Mouse (Mus musculus): ENCODE measurements around the gene Cdc26. TPM values are rescaled to one million over a fixed set of nuclear protein-coding genes. Genes with fewer than 3 reads are reported as not detected.

The Cdc26 gene
- total RNA-seq, 2 experiments from 2014 or later: 53.5 to 59.4 TPM

DNA sequence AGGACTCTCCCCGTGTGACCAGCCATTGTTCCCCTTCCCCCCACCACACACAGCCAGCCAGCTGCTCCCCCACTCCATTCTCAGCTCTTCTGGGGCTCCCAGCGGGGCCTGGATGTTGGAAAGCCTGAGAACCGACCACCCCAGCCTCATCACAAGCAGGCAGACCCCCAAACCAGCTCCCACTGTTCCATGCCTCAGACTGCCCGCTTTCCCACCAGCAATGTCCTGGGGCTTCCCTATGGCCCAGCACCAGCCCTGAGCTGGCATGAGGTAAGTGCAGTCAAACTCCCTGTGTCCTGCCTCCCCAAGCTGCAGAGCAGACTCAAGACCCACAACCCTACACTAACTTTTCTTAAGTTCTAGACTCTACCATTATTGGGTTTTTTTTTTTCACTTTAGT is 2.3 kb downstream of the Cdc26 start:
- no peak for DNase-seq

DNA sequence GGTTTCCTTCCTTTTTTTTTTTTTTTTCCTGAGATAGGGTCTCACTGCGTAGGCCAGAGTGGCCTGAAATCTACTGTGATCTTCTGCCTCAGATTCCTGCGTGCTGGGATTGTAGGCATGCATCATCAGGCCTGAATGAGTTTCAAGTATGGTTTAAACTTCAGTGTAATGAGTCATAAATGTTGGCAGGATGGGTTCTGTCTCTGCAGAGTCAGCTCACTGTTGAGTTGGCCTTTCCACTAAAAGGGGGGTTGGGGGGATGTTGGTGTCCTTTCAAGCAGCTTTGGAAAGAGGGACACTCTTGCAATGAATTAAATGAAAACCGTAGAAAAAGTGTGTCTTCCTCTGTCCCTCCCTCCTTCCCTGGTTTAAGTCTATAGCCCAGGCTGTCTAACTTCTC is 9.5 kb downstream of the Cdc26 start:
- DNase-seq: no peak

DNA sequence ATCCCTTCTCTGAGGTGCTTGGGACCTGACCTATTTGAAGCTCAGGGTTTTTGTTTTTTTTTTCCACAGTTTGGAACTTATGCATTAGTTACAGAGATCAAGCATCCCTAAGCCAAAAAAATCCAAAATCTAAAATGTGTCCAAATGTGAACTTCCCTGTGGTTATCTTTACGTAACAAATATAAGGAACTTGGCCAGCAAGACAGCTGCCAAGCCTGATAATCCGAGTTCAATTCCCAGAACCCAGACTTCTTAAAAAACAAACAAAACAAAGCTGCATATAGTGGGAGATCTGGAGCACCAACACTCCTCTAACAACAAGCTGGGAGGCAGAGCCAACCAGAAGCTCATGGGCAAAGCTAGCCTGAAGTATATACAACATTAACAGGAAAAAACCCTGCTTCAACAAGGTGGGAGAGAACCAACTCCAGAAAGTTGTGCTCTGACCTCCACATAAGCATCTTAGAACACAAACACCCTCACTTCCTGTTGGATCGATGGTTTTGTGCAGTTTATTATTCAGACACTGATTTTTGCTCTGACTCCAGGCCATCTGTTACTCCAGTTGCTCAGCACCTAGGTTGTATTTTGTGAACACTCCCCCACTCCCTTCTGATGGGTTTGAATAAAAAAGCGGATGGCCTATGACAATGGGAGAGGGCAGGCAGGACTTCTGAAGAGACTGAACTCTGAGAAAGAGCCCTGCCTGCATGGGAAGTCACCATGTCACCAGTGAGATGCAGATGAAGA is 10.7 kb downstream of the Cdc26 start:
- DNase-seq: no peak

DNA sequence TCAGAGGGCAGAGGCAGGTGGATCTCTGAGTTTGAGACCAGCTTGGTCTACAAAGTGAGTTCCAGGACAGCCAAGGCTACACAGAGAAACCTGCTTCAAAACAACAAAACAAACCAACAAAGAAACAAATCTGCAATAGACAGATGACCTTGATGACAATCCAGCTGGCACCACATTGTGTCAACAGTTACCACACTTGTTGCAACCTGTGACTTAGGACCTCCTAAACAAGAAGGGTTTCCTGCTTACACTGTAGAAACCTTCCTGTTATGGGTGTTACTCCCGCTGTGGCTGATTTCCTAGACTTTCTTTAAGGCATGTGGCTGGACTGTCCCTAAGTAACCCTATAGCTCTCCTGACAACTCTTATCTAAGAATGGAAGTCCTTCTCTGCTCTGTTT is 12.6 kb downstream of the Cdc26 start:
- DNase-seq: no peak

DNA sequence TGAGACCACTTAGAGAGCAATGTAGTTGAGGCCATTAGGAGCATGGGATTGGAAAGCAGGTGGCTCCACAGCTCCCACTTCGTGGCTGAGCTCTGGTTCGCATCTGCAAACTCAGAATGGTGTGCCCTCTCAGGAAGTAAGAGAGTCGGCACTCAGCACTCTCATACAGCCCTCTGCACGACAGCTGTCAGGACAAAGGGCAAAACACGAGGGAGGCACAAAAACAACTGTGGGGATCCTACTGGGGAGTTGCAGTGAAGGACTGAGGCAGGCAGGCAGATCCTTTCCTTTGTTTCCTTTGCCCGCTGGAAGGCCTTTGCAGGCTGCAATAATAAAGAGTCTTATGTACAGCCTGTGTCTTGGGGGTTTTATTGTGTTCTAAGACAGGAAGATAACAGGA is 15.0 kb downstream of the Cdc26 start:
- no peak for DNase-seq

DNA sequence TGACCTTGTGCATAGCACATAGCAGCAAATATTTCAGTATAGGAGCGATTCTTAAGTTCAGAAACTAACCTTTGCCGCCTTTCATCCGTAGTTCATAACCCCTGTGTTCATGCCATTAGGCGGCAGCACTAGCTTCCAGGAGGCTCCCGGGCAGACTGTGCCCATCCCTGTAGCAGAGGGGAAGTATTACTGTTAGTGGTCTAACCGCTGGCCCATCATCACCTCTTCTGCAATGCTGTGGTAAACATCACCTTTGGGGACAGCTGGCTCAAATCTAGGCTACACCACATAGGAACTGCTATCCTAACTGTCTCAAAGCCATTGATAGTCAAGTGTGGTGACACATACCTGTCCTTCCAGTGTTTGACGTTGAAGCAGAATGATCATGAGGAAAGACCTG is 16.6 kb downstream of the Cdc26 start:
- DNase-seq: no peak

DNA sequence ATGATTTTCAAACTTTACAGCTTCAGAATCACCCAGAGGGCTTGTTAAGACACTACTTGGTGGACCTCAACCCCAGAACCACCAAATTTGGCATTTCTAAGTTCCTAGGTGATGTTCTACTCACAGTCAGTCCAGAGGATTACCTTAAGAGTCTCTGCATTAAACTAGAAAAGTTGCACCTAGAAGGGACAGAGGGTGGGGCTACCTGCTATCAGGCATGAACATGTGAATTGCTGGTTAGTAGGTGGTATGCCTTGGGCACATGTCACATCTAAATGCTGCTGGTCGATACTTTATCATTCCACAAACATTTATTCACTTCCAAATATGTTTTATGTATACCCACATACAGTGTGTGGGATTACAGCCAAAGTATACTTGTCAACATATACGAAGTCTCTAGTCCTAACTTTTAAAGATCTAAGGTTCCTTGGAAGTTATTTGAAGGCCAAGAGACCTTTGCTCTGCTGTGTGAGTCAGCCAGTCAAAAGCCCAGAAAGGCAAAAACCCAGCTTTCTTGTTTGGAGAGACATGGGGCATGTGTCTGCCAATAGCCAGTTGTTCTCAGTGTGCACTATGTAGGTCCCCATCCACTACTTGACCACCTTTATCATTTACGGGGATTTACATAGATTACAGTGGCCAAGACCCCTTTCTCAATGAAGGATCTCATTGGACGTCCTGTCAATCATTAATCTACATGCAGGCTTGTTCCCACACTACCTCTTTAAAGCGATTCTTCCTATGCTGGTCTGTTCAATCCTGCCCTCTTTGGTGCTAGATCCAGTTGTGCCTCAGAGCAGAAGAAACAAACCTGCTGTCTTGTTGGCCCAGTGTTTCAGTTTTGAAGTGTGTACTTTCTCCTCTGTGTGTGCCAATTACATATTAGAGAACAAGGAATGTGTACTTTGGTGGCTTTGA is 18.6 kb downstream of the Cdc26 start:
- no peak for DNase-seq

DNA sequence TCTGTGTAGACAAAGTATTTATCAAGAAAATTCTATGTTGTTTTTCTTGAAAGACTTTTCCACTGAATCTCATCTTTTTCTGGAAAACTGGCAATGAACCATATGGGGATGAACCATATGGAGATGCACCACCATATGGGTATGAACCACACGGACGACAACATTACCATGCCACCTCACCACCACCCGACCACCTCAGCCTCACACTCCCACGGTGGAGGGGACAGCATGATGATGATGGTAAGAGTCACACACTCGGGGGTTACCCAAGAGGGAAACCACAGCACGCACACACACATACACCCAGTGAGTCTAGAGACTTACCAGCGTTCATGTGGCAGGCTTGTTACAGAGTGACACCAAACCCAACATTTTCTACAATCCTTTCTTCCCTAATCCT is 23.0 kb downstream of the Cdc26 start:
- DNase-seq: no peak

DNA sequence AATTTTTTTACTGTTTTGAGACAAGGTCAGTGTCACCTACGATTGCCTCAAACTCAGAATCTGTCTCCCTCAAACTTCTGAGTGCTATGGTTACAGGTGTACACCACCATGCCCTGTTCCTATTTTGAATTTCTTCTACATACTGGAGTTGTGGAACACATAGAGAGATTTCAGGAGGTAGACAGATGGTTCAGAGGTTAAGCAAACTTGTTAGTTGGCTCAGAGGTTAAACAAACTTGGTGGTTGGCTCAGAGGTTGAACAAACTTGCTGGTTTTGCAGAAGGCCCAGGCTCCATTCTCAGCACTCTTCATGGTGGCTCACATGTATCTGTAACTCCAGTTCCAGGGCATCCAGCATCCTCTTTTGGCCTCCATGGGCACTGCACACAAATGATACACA is 24.3 kb downstream of the Cdc26 start:
- no peak for DNase-seq

DNA sequence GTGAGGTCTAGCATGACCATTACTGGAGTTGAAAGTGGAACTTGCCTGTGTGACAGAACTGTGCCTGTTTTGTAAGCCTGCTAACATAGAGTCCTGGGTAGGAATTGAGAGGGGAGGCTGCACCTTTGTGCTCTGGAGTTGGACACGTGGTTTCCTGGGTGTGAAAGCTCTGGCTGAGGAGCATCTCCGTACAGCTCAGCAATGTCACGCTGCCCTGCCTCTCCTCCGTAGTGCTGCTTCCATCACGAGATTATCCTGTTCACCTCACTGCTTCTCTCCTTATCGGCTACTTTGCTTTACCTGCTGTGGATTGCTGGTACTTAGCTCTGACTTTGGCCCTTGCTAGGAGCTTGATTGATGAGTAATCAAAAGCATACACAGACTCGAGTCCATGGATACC is 24.7 kb downstream of the Cdc26 start:
- DNase-seq: no peak

DNA sequence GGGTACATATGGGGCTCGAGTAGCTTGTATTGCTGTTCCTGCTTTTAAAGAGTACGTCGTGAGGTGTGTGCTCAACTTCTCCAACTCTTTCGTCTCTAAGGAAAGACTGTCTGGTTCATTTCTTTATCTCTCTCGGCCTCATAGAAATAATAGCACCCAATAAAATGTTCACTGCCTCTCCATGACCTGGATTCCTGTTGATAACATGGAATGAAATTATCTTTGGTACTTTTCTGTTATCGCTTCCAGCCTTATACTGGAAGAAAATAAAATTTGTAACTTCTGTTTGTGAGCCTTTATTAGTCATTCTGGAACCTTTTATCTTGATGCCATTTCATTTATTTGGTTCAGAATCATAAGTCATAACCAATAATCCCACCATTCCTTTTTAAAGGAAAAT is 25.2 kb downstream of the Cdc26 start:
- no peak for DNase-seq

DNA sequence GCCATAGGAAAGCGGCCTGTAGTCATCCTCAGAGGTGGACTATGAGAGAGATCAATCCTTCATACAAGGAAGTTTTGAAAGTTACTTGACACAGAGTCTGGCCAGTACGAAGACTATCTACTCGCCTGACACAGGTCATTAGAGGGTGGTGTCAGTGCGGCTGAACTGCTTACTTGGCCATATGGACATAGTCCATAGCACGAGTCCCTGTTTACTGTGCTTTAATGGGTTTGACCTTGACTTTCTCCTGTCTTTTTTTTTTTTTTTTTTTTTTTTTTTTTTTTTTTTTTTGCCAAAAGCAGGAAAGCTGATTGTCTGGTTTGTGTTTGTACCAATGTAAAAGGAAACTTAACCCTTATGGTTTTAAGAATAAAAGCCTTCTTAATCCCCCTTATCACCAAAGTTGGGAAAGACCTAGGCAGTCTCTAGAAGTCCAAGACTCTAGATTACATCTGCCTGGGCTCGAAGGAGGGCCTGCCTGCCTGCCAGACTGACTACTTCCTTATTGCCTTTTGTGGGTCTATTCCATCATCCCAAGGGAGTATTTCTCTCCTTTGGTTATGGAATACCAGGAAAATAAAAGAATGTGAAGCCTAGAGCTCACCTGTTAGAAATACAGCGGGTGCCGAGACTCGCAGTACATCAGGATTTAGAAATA is 28.6 kb downstream of the Cdc26 start:
- DNase-seq: no peak

DNA sequence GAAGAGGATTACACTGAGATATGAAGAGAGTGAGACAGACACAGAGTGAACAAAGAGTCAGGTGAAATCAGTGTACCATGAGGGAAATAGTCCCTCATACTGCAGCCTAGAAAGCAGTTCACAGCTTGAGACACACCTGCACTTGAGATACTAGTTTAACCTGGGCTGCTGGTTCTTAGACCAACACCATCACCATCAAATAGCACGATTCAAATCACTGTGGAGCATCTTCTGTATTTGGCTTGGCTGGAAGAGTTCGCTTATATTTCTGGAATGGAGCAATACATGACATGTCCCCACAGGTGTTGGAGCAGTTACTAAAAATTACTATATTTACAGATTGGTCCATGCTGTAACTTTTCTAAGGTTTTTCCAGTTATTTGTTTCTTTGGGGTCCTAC is 32.3 kb downstream of the Cdc26 start:
- DNase-seq: no peak

DNA sequence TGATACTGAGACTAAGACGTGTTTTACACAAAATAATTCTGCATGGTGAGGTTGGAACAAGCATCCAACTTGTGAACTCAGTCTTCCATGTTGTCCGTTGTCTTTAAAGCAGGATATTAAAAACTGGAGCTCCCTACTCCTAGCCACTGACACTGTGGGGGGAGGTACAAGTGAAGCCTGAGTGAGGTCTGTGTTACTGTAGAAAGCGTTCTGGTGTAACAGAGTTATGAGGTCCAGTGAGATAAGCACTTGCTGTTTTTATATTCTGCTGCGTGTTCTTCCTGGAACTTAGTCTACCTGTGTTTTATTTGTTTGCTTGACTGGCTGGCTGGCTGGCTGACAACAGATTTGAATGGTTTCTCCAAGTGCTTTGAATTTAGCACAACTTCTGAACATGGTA is 34.1 kb downstream of the Cdc26 start:
- no peak for DNase-seq

DNA sequence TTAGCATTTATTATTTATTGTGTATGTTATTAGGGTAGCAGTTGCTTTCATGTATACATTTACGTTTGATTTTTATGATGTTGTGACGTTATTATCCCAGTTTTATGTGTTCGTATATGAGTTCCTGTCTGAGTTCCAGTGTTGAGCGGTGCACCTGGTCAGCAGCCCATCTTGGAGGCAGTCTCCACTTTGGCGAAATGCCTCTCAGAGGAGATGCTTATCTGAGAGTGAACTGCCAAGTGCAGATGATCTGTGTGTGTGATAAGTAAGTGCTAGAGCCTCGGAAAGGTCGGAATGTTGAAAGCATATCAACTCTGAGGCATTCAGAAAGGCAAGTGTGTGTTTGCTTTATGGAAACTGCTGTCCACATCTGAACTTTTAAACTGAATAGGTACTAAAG is 34.8 kb downstream of the Cdc26 start:
- DNase-seq: no peak

DNA sequence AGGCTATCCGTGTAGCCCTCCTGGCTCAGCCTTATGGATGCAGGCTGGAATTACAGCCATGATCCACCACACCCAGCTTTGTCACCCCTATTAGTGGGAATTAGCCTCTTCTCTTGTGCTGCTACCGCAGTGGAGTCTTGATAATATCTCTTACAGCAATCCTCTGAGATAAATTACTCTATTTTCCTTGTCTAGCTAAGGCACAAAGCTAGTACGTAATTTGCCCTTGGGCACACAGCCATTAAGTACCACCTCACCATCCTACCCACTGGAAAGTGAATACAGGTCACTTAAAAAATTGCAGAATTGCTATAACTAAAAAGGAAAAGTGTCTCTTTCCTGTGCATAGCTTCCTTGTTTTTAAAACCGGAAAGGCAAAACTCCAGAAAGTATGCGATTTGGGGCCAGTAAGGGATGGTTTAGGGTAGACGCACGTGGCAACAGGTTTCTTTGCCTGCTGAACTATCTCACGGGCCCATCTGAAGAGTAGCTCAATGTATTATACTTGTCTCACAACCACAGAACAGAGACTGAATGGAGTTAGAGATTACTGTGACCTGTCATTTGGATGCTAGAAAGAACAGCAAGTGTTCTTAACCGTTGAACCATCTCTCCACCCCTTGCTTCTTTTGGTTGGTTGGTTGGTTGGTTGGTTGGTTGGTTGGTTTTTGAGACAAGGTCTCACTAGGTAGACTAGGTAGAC is 35.5 kb downstream of the Cdc26 start:
- no peak for DNase-seq

DNA sequence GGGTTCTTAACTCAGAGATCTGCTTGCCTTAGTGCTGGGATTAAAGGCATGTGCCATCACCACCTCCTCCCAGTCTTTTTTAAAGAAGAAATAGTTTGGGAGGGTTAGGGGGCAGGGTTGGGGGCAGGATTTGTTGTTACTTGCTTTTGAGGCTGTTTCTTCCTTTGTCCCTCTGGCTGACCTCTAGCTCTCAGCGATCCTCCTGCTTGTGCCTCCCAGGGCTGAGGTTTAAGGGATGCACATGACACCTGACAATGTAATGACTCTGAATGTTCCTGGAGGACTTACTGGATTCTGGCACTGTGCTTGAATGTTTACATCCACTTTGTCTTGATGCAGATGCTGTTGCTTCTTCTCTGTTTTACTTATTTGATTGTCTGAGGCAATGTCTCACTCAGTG is 36.0 kb downstream of the Cdc26 start:
- DNase-seq: no peak

DNA sequence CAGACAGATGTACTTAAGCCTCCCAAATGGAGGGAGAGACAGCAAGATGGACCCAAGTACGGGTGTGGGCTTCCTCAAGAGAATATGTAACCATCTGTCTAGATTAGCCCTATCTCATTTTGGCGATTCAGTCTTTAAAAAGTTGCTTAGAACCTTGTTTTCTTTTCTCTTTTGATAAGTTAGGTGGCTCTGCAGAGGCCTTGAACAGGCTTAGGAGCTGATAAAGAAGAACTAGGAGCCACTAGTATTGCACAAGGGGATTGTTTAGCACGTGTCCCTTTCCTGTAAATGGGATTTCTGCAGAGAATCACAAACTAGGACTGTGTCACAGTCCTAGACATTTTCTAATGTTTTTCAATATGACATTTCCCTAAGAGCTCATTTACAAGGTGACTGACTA is 39.4 kb downstream of the Cdc26 start:
- DNase-seq: no peak

DNA sequence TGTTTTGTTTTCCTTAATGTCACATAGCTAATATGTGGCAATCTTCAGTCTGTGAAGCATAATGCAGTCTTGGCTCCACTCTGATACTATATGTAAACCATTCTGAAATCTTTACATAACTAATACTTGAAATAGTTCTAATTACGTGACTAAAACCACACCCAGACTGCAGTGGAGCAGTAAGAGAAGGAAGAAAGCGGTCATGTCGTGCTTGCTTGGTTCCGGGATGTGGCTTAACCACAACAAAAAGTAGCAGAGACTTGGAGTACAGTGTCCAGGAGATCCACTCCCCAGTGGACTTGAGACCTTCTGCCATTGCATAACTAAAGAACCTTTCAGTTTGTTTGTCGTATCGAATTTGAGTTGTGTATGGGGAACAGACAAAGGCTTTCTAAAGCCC is 40.9 kb downstream of the Cdc26 start:
- DNase-seq: no peak

DNA sequence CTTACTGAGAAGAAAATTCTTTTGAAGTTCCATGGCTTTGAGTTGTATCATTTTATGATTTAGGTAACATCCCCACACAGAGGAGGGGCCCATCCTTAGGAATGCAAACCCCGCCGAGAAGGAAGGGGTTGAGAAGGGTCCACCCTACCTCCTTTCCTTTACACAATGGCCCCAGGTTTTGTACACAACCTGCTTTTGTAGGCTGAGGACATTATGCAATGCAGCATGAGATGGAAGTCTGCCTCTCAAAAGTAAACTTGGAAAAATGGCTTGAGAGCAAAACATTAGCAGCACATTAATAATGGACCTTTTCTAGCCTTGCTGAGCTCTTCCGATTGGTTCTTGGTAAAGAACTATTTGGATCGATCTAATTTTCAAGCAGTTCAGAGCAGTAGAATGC is 42.2 kb downstream of the Cdc26 start:
- no peak for DNase-seq

DNA sequence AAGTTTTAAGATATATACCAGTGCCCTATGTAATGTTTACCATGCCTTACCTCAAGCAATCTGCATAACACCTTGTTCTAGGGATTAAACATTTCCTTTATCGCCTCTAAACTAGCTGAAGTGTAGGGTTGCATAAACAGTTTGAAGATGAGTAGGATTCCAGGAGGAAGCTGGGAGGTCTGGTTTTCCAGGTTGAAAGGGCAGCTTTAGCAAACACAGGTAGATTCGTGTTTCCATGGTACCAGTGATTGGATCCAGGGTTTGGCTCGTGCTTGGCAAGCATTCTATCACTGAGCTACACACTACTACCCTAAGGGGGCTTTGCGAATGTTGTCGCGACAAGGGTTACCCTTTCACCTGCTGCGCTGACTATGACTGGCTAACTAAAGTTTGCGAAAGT is 44.1 kb downstream of the Cdc26 start:
- no peak for DNase-seq

DNA sequence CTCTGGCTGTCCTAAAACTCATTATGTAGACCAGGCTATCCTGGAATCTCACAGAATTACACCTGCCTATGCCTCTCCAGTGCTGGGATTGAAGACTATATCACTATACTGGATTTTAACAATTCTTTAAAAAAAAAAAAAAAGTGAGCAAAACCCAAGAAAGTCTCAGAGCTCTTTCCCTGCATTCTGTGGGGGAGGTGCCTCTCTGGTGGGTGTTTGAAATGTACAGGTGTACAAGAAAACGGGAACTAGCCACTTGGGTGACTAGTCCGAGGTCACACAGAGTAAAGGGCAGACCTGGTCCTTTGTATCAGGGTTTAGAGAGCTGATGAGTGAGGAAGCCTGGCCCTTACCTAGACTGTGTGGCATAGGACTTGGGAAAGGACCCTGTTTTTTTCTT is 46.0 kb downstream of the Cdc26 start:
- no peak for DNase-seq

DNA sequence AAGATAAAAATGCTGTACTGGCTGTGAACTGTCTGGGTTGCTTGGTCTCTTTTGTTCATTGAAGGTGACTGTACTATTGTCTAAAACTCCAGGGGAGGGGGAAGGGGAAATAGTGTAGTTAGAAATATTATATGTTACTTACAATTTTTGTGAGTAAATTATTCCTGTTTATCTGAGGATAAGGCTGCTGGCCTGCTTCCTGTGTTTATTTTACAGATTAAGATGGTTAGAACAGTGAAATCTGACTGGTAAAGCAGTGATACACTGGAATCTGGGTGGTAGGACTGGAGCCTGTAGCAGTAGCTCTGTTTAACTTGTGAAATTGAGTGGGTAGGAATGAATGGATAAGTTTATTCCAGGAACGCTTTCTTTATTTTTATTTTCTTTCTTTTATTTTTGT is 46.4 kb downstream of the Cdc26 start:
- no peak for DNase-seq

All from gastrocnemius, postnatal 10 days (tissue).